Mouse (Mus musculus): Measurements from ENCODE around the gene Olah.
A peak's percentile ranks its signal among the peaks of the same experiment; 100 is the strongest.
"Not testable (repeated sequence)": the region's sequence is repeated elsewhere in the genome, so short reads cannot be mapped to it uniquely, and the experiment has no call there.

Olah gene

GRCm38 (mm10) chr2:3397110-3397509 is at the start of gene Olah:
TSS of gene Olah (minus strand) at chr2:3397210.
- DNase-seq (ENCODE audit: inconsistent ontology term) = not testable (repeated sequence)

GRCm38 (mm10) chr2:3445984-3446383 is 49.0 kb upstream of the Olah start:
- DNase-seq (ENCODE audit: inconsistent ontology term) = no peak

GRCm38 (mm10) chr2:3444206-3444605 is 47.2 kb upstream of the Olah start:
- DNase-seq (ENCODE audit: inconsistent ontology term) = no peak

- no peak for DNase-seq (ENCODE audit: inconsistent ontology term)
These were observed 40.9 kb upstream of the Olah start for GRCm38 (mm10) chr2:3437956-3438355.

- DNase-seq (ENCODE audit: inconsistent ontology term) = no peak
These were observed 38.5 kb upstream of the Olah start for GRCm38 (mm10) chr2:3435369-3436061.

- no peak for DNase-seq (ENCODE audit: inconsistent ontology term)
These were observed 33.9 kb upstream of the Olah start for GRCm38 (mm10) chr2:3430956-3431355.

- DNase-seq (ENCODE audit: inconsistent ontology term) = no peak
These were observed 27.5 kb upstream of the Olah start for GRCm38 (mm10) chr2:3424579-3424910.

- peak; percentile 92 for DNase-seq (ENCODE audit: inconsistent ontology term)
These were observed 27.0 kb upstream of the Olah start, which contains the start of gene Dclre1c for GRCm38 (mm10) chr2:3423841-3424578. TSS of gene Dclre1c (plus strand) at chr2:3424131.

- no peak for DNase-seq (ENCODE audit: inconsistent ontology term)
These were observed 25.5 kb upstream of the Olah start, which contains the start of gene Meig1 for GRCm38 (mm10) chr2:3422548-3422947. TSS of gene Meig1 (minus strand) at chr2:3422648.

- DNase-seq (ENCODE audit: inconsistent ontology term) = peak; percentile 43
These were observed 23.1 kb upstream of the Olah start for GRCm38 (mm10) chr2:3420157-3420556.

- DNase-seq (ENCODE audit: inconsistent ontology term) = peak; percentile 97
These were observed 21.9 kb upstream of the Olah start for GRCm38 (mm10) chr2:3418883-3419431.

- no peak for DNase-seq (ENCODE audit: inconsistent ontology term)
These were observed 18.7 kb upstream of the Olah start for GRCm38 (mm10) chr2:3415676-3416075.

GRCm38 (mm10) chr2:3414241-3414640 is 17.2 kb upstream of the Olah start:
- DNase-seq (ENCODE audit: inconsistent ontology term) = peak; percentile 36

GRCm38 (mm10) chr2:3407756-3408155 is 10.7 kb upstream of the Olah start:
- DNase-seq (ENCODE audit: inconsistent ontology term) = no peak

- DNase-seq (ENCODE audit: inconsistent ontology term) = no peak
These were observed 9.0 kb upstream of the Olah start for GRCm38 (mm10) chr2:3405981-3406380.

GRCm38 (mm10) chr2:3391945-3392344 is 5.1 kb downstream of the Olah start:
- DNase-seq (ENCODE audit: inconsistent ontology term) = no peak

GRCm38 (mm10) chr2:3387105-3387860 is 9.7 kb downstream of the Olah start:
- DNase-seq (ENCODE audit: inconsistent ontology term) = no peak

GRCm38 (mm10) chr2:3365127-3365526 is 31.9 kb downstream of the Olah start:
- DNase-seq (ENCODE audit: inconsistent ontology term) = no peak

- no peak for DNase-seq (ENCODE audit: inconsistent ontology term)
These were observed 35.9 kb downstream of the Olah start for GRCm38 (mm10) chr2:3361067-3361466.

GRCm38 (mm10) chr2:3357887-3358286 is 39.1 kb downstream of the Olah start:
- no peak for DNase-seq (ENCODE audit: inconsistent ontology term)

- no peak for DNase-seq (ENCODE audit: inconsistent ontology term)
These were observed 40.7 kb downstream of the Olah start for GRCm38 (mm10) chr2:3356311-3356710.

- DNase-seq (ENCODE audit: inconsistent ontology term) = no peak
These were observed 41.2 kb downstream of the Olah start for GRCm38 (mm10) chr2:3355793-3356192.
